Mouse (Mus musculus): ENCODE results near the gene Rpap3. TPM values are rescaled to one million over a fixed set of nuclear protein-coding genes. Genes with fewer than 3 reads are reported as not detected.
"Not testable (repeated sequence)": the region's sequence is repeated elsewhere in the genome, so short reads cannot be mapped to it uniquely, and the experiment has no call there.

Rpap3 gene
- total RNA-seq, 4 experiments from 2014 or later: 17.9 to 29.7 (median 26.3) TPM

DNA sequence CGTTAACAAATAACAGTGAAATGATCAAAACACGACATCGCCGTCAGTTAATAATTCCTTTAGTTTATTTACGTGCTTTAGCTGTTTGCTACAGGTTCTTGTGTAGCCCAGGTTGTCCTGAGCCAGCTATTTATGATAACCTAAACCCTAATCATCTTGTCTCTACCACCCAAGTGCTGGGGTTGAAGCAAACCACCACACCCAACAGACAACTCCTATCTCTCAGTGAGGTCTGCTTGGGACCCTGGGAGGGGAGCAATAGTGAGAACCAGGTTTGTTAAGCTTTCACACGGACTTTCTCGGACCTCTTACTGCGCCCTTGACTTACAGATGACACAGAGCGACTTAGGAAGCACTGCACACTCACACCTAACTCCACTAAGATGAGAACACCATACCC is 21.5 kb downstream of the Rpap3 start:
- DNase-seq: no peak

DNA sequence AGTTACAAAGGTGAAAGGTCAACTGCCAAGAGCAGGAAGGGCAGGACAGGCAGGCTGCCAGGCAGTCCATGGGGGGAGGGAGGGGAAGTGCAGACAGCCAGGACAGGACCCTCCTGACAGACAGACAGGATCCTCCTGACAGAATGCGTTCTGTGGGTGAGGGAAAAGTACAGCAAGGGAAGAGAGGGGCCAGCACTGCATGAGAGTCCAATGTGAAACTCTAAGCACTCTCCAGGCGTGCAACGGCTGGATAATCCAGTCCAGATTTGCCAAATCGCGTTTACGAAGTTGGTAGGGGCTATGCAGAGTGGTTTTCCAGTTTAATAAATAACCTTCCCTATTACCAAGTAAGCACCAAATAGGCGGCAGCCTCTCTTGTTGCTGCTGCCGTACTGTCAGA is 23.6 kb downstream of the Rpap3 start:
- DNase-seq: no peak

DNA sequence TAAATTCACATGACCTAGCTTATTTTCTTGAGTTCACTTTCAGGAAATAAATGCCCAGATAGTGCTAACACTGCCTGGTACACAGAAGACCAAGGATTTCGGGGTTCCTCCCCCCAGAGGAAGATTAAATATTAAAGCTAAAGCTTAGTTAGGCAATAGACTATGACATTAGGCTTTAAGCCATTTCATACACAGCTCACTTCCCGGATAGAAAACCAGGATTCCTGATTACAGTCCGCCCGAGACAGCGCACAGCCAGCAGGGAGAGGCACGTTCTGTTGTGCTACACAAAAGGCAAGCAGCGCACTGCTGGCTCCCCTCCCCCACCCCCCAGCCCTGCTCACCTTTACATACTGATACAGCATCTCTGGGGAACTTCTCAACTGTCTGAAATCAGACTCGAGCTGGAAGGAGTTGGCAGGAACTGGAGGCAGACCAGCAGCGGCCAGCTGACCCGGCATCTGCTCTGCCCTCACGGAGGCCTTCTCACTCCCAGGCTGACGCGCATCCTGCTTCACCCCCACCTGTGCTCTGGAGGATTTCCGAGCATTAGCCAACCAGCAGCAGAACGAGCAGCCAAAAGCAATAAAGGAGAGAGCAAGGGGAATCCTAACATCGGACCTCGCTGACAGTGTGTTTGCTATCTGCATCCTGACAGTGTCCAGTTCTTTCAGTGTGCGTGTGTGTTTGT is 25.5 kb downstream of the Rpap3 start:
- no peak for DNase-seq

DNA sequence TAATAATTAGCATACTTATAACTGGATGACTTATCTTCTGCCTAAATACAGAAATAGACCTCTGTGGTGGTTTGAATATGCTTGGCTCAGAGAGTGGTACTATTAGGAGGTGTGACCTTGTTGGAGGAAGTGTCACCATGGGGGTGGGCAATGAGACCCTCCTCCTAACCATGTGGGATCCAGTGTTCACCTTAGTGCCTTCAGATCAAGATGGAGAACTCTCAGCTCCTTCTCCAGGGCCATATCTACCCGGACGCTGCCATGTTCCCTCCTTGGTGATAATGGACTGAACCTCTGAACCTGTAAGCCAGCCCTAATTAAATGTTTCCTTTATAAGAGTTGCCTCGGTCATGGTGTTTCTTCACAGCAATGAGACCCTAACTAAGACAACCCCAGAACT is 28.3 kb downstream of the Rpap3 start:
- no peak for DNase-seq

DNA sequence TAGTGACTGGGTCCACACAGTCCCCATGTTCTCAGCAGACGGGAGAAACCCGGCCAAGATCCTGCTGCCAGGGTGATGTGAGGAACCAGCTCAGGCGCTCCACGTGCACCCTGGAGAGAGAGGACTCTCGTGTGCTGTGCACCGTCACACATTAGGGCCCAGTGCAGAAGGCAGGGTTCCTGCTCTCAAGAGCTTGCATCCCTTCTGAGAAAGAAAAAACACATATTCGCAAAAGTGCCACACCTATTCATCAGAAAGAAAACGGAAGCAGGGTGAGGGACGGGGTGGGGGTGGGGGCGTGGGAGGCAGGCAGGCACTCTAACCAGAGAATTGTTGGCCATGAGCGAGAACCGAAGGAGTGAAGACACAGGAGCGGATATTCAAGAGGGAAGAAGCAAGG is 29.7 kb downstream of the Rpap3 start:
- DNase-seq: no peak

GRCm38 (mm10) chr15:97674423-97674822 is 31.2 kb downstream of the Rpap3 start:
- no peak for DNase-seq

- DNase-seq: no peak
Measured at GRCm38 (mm10) chr15:97673256-97674000, 32.2 kb downstream of the Rpap3 start.

- no peak for DNase-seq
Measured at GRCm38 (mm10) chr15:97672211-97672765, 33.3 kb downstream of the Rpap3 start.

DNA sequence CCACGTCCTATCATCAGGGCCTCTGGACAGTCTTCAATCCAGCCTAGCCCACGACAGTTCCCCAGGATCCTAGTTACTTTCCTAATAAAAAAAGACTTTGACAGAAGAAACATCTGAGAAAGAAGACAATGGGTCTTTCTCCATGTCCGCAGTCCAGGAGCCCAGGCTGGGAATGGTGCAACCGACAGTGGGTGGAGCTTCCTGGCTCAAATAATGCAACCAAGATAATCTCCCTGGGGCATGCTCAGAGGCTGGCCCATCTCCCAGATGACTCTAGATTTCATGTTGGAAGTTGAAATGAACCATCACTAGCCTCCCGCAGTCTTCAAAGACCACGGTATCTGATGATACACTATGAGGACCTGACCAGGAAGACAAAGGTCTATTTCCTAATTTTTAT is 35.1 kb downstream of the Rpap3 start:
- DNase-seq: no peak

GRCm38 (mm10) chr15:97668158-97668877 is 37.3 kb downstream of the Rpap3 start:
- DNase-seq: not testable (repeated sequence)

- DNase-seq: peak; percentile 36
Measured at GRCm38 (mm10) chr15:97667437-97667836, 38.2 kb downstream of the Rpap3 start.

DNA sequence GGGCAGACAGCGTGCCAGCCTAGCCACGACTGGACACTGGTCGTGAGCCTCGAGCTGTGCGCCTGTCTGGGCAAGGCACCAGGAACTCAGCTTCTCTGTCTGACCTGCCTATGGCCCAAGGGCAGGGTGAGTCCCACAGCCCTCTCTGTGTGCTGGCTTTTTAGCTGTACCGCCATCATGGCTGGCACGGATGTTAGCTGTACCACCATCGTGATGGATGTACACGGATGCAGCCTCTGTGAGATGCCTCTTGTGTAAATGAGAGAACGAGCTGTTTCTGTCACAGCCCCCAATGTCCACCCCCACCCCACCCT is 39.2 kb downstream of the Rpap3 start:
- DNase-seq: no peak

DNA sequence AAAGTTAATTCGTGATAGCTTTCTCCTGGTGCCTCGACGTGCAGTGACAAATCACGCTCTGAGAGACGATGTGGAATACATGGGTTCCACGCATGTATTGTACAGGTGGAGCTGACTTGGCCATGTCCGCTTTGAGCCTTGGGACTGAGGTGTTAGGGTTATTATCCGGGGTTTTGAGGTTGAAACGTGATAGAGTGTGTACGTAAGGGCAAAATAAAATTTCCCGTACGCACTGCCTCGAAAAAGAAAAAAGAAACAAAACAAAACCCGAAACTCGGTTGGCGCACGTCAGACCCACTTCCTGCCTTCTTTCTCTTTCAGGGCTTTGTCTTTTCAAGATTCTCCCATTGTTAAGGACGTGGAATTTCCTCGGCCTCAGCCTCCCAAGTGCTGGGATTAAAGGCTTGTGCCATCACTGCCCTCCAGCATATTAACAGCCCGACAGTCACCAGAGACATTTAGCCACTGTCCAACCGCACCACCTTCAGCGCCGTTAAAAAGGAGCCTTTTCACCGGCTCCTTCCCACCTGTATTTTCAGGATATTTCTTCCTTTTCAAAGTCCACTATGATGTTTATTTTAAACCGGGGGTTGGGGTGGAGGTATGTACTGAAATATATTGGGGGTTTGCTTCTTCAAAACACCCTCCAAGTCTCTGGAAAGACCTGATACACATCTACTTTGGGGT is 39.7 kb downstream of the Rpap3 start:
- no peak for DNase-seq

GRCm38 (mm10) chr15:97664981-97665668 is 40.5 kb downstream of the Rpap3 start:
- DNase-seq: no peak

GRCm38 (mm10) chr15:97663750-97664406 is 41.7 kb downstream of the Rpap3 start:
- DNase-seq: peak; percentile 60

DNA sequence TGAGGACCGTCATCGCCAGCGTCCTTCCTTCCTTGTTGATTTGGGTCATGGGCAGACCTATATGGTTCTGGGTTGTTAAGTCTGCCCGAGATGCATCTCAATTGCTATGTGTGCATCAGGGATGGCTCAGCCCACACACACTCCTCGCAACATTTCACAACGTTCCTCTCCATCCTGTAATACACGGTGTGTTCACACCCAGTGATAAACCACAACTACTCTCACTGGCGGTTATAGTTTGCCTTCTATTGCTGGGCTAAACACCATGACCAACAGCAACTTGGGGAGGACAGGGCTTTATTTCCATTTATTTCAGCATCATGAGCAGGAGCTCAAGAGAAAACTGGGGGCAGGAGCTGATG is 46.9 kb downstream of the Rpap3 start:
- DNase-seq: no peak

DNA sequence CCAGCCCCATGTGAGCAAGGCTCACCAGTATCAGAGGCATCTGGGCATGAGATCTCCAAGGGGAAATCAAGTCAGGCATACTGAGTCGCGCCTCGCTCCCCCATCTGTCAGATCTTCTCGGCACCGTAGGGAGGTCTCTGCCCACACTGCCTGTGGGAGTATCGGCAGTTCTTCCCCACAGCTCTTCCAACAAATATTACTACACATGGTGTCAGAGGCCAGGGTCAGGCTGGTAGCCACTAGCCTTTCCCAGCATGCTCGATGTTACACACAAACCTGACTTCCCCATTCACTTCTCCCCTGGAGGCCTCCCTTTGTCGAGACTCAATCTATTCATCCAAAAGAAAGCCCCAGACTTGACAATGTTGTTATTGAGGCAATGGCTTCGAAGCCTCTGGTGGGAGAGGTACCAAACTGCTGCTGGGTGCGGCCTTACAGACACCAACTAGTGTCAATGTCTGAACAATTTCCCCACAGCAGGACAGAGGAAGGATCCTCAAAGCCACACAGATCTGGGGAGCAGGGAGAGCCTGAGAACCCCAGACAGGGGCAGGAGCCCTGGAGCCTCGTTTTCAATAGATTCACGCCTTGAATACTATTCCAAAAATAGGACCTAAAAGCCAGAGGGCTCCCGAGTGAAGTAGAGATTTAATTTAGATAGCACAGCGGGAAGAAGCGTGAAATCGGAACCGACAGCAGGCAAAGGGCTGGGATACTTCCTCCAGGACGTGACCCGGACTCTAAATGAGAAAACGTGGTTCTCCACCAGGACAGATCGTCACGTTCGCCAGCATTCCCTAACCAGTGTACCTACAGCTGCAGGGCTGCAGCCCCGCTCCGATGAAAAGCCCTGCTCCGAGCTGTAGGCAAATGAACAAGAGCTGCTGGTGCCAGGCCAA is 47.5 kb downstream of the Rpap3 start:
- DNase-seq: no peak

- no peak for DNase-seq
Measured at GRCm38 (mm10) chr15:97657420-97657819, 48.2 kb downstream of the Rpap3 start.

- no peak for DNase-seq
Measured at GRCm38 (mm10) chr15:97649726-97650125, 55.9 kb downstream of the Rpap3 start.

- no peak for DNase-seq
Measured at GRCm38 (mm10) chr15:97648176-97648575, 57.4 kb downstream of the Rpap3 start.

GRCm38 (mm10) chr15:97646426-97646825 is 59.2 kb downstream of the Rpap3 start:
- DNase-seq: no peak

Measured in adrenal gland, adult 8-10 months (tissue).